Mouse (Mus musculus) inflammation-experienced regulatory T-cells, adult 6 months (primary cell): ENCODE data around the gene Defb10. TPM values are rescaled to one million over a fixed set of nuclear protein-coding genes. Genes with fewer than 3 reads are reported as not detected.
"Not testable (repeated sequence)": the region's sequence is repeated elsewhere in the genome, so short reads cannot be mapped to it uniquely, and the experiment has no call there.

ENCODE experiments used
- ATAC-seq: one replicate; pipeline ENCODE4 v1.8.0; 2017
- polyA plus RNA-seq, 3 experiments: library from polyadenylated mRNA; unstranded; fragments of 100-300 nt; shearing (Covaris generic); gene quantifications; one replicate each; pipeline ENCODE4 v1.2.1; 2017

Defb10 gene
- not detected for polyA plus RNA-seq

DNA sequence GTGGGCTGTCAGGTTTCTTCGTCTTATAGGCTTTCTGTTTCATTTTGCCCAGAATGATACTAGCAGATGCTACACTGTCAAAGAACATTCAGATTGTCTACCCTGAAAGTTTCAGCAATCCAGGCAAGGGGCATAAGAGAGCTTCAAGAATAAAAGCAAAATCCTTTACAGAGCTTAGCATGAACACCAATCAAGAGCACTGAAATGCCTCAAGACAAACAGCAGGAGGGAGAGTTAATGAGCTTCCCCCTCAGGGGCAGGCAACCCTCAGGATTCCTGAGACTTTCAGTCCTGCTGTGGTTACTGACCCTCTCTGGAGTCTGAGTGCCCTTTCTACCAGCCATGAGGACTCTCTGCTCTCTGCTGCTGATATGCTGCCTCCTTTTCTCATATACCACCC is at the start of gene Defb10:
Gene Defb10, plus strand, starts transcription at position 316 of the 400 bp plus-strand sequence.
- not testable (repeated sequence) for ATAC-seq

DNA sequence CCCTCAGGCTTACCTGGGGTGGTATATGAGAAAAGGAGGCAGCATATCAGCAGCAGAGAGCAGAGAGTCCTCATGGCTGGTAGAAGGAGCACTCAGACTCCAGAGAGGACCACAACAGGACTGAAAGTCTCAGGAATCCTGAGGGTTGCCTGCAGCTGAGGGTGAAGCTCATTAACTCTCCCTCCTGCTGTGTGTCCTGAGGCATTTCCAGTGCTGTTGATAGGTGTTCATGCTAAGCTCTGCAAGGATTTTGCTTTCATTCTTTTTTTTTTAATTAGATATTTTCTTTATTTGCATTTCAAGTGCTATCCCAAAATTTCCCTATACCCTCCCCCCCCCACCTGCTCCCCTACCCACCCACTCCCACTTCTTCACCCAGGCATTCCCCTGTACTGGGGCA is 26.6 kb downstream of the Defb10 start, which contains the start of gene Defb9:
Gene Defb9, minus strand, starts transcription at position 101 of the 400 bp plus-strand sequence.
- not testable (repeated sequence) for ATAC-seq

DNA sequence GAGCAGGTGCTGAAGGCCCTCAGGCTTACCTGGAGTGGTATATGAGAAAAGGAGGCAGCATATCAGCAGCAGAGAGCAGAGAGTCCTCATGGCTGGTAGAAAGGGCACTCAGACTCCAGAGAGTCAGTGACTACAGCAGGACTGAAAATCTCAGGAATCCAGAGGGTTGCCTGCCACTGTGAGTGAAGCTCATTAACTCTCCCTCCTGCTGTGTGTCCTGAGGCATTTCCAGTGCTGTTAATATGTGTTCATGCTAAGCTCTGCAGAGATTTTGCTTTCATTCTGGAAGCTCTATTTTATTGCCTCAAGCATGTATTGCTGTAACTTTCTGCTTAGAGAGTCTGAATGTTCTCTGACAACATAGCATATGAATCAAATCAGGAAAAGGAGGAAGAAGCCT is 47.6 kb downstream of the Defb10 start, which contains the start of gene Defb11:
Gene Defb11, minus strand, starts transcription at position 123 of the 400 bp plus-strand sequence.
- ATAC-seq = not testable (repeated sequence)

Other genes with a start within 250 kb of the Defb10 start
- not detected for gene Defa26, start 240.7 kb upstream of the Defb10 start, polyA plus RNA-seq
- gene Defa17, start 203.1 kb upstream of the Defb10 start, polyA plus RNA-seq = not detected
- gene Defa34, start 193.1 kb upstream of the Defb10 start, polyA plus RNA-seq = not detected
- not detected for gene AY761184, start 155.3 kb upstream of the Defb10 start, polyA plus RNA-seq
- not detected for gene Defa24, start 124.4 kb upstream of the Defb10 start, polyA plus RNA-seq
- not detected for gene Defb50, start 35.4 kb upstream of the Defb10 start, polyA plus RNA-seq
- not detected for gene Defb2, start 19.0 kb upstream of the Defb10 start, polyA plus RNA-seq
- not detected for gene Defb9, start 26.5 kb downstream of the Defb10 start, polyA plus RNA-seq
- gene Defb11, start 47.5 kb downstream of the Defb10 start, polyA plus RNA-seq = not detected
- gene Defb15, start 73.8 kb downstream of the Defb10 start, polyA plus RNA-seq = not detected
- not detected for gene Defb35, start 79.5 kb downstream of the Defb10 start, polyA plus RNA-seq
- not detected for gene Defb13, start 87.9 kb downstream of the Defb10 start, polyA plus RNA-seq
- gene Fam90a1a, start 99.8 kb downstream of the Defb10 start, polyA plus RNA-seq = not detected
- gene Ccdc70, start 110.9 kb downstream of the Defb10 start, polyA plus RNA-seq = not detected
- under 1 TPM; 0.07 to 0.14 (median 0.13) TPM for gene Atp7b, start 201.4 kb downstream of the Defb10 start, polyA plus RNA-seq
- 10 to 100 TPM; 20.0 to 28.1 (median 21.0) TPM for gene Alg11, start 201.8 kb downstream of the Defb10 start, polyA plus RNA-seq